Mouse (Mus musculus) stomach, postnatal 0 days (tissue): ENCODE results near the gene Syn2. TPM values are rescaled to one million over a fixed set of nuclear protein-coding genes. Genes with fewer than 3 reads are reported as not detected.

ENCODE experiments used
- ATAC-seq: fragments of 200-750 bp; cut with Nextera tagmentation; 2 replicates; pipeline ENCODE4 v1.8.0; 2017; ENCODE audit not compliant: low FRiP score, low TSS enrichment
- DNase-seq: peaks from one replicate; pipeline ENCODE4 v3.0.0-alpha.2; 2016; ENCODE audit warnings: low spot score
- H3K27ac ChIP-seq: fragments of 300-500 bp; sonication (generic); replicated peaks from 2 replicates; pipeline ENCODE4 v1.5.1; 2014; ENCODE audit warnings: mild to moderate bottlenecking, control low read depth
- H3K27me3 ChIP-seq: fragments of 300-500 bp; sonication (generic); 2 replicates; pipeline ENCODE4 v1.6.1; 2014; ENCODE audit warnings: low read length; ENCODE audit not compliant: control insufficient read depth, insufficient read depth
- H3K36me3 ChIP-seq: fragments of 300-500 bp; sonication (generic); 2 replicates; pipeline ENCODE4 v1.6.1; 2014; ENCODE audit warnings: low read length, mixed read lengths; ENCODE audit not compliant: control insufficient read depth, insufficient read depth
- H3K4me1 ChIP-seq: fragments of 300-500 bp; sonication (generic); replicated peaks from 2 replicates; pipeline ENCODE4 v1.6.1; 2014; ENCODE audit warnings: antibody characterized with exemption; ENCODE audit not compliant: control insufficient read depth, insufficient read depth
- H3K4me2 ChIP-seq: fragments of 300-500 bp; sonication (generic); replicated peaks from 2 replicates; pipeline ENCODE4 v1.6.1; 2014; ENCODE audit warnings: low read depth, mild to moderate bottlenecking, control low read depth, moderate library complexity
- H3K4me3 ChIP-seq: fragments of 300-500 bp; sonication (generic); 2 replicates; pipeline ENCODE4 v1.5.1; 2014; ENCODE audit warnings: low read depth, low read length, control low read depth
- H3K9ac ChIP-seq: fragments of 300-500 bp; sonication (generic); 2 replicates; pipeline ENCODE4 v1.6.1; 2014; ENCODE audit warnings: mild to moderate bottlenecking, low read length, control low read depth, mixed read lengths
- H3K9me3 ChIP-seq: fragments of 300-500 bp; sonication (generic); 2 replicates; pipeline ENCODE4 v1.6.1; 2016; ENCODE audit warnings: low read length; ENCODE audit not compliant: control insufficient read depth
- CTCF ChIP-seq: IDR thresholded peaks from 2 replicates; pipeline ENCODE4 v1.5.1; 2016; ENCODE audit warnings: antibody characterized with exemption, low read depth, mild to moderate bottlenecking, moderate library complexity
- EP300 ChIP-seq: optimal IDR thresholded peaks from 2 replicates; pipeline ENCODE3; 2016; ENCODE audit warnings: antibody characterized with exemption
- WGBS: fragments of 180-500 bp; shearing (Covaris S2); extraction: QIAGEN DNeasy Blood & Tissue Kit; methylation state at CpG from one replicate; pipeline ENCODE4 v1.1.7; 2014; 5-methylcytosine and 5-hydroxymethylcytosine counted together
- polyA plus RNA-seq: library from polyadenylated mRNA; unstranded; fragments of >200 nt; fragmentation: Nextera tagmentation; extraction: Ambion mirVana; gene quantifications from 2 replicates; pipeline ENCODE4 v1.2.1, GENCODE M21; 2015

Gene Syn2
- polyA plus RNA-seq, 1 experiment from 2014 or later, result 4.5 TPM

DNA sequence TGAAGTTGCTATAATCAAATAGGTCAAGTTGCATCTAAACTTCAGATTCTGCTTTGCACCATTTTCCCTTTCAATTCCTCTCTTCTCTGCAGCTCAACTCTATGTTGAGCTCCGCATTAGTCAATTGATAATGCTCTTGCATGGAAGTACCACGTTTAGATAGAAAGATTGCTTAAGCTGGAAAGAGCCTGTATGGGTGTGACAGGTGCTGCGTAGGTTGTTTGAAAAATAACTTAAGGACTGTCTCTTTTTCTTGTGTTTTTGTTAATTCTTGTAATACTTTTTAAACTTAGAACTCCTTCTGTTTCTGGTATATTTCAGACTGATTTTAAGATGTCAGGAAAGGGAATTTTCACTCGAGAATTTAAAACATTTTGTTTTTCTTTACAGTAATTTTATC, 26.5 kb downstream of the Syn2 start:
- no peak for DNase-seq
- no peak for ATAC-seq
- Histone ChIP-seq H3K4me3 (no peak overlapping the region), H3K4me1 (no peaks in the 10 kb centered on the region), H3K9me3 (no peaks in the 10 kb centered on the region), H3K27ac (no peak overlapping the region), H3K27me3 (no peaks in the 10 kb centered on the region), H3K9ac (no peak overlapping the region), H3K36me3 (no peaks in the 10 kb centered on the region), H3K4me2 (no peak overlapping the region)
- WGBS, result 50% methylated on average over 4 of the region's 4 CpGs
- TF ChIP-seq CTCF (no peak), EP300 (no peak)

DNA sequence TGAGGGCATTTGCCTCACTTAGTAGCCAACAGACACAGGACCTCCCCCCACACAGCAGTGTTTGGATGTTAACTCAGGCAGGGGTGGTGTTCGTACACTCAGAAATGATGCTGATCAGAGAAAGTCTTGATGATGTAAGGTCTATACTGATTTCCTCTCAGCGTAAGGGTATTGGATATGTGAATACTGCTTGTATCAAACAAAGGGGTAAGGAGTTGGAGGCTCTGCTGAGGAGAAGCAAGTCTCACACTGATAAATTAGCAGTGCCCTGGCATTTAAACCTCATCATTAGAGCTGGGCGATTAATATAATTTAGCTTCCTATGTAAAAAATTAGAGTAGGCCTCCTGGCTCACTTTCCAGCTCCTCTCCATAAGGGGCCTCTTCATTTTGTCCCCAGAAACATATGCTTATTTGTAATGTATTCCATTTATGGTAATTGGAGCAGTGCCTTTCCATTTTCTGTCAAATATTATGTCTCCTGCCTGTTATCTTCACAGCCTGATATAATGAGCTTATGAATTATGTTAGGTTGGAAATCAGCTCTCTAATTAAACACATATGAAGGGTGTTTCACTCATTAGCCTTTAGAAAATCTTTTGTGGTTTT, 31.3 kb downstream of the Syn2 start:
- H3K9me3 ChIP-seq, result no peaks in the 10 kb centered on the region
- H3K4me3 ChIP-seq, result no peak overlapping the region
- H3K4me2 ChIP-seq, result no peak overlapping the region
- no peaks in the 10 kb centered on the region for H3K4me1 ChIP-seq
- ATAC-seq, result no peak
- no peak overlapping the region for H3K9ac ChIP-seq
- H3K36me3 ChIP-seq, result no peaks in the 10 kb centered on the region
- no peak for TF ChIP-seq CTCF
- TF ChIP-seq EP300, result no peak
- WGBS, result 78% methylated on average over 3 of the region's 3 CpGs
- no peak overlapping the region for H3K27ac ChIP-seq
- no peaks in the 10 kb centered on the region for H3K27me3 ChIP-seq
- DNase-seq, result no peak

DNA sequence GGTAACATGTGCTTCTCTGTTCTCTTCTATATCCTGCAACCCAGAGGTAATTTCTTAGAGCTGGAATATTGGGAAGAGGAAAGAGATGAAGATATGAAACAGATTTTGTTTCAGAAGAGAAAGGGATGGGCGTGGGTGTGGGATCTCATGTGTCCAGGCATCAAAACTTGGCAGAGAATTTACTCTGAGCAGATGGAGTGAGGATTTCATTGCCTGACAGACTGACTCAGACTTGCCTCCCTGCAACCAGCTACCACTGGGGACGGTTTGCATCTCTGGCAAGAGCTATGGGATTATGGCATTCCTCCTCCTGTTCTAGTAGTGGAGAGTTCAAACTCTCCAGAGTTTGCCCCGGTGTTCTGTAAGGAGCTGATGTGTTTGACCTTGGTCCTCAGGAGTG, 34.2 kb downstream of the Syn2 start:
- no peak overlapping the region for H3K4me3 ChIP-seq
- 45% methylated on average over 3 of the region's 3 CpGs for WGBS
- no peaks in the 10 kb centered on the region for H3K4me1 ChIP-seq
- ATAC-seq, result no peak
- no peak overlapping the region for H3K9ac ChIP-seq
- H3K27me3 ChIP-seq, result no peaks in the 10 kb centered on the region
- no peak overlapping the region for H3K27ac ChIP-seq
- no peak for DNase-seq
- H3K36me3 ChIP-seq, result no peaks in the 10 kb centered on the region
- no peak overlapping the region for H3K4me2 ChIP-seq
- no peaks in the 10 kb centered on the region for H3K9me3 ChIP-seq
- no peak for TF ChIP-seq CTCF
- no peak for TF ChIP-seq EP300

DNA sequence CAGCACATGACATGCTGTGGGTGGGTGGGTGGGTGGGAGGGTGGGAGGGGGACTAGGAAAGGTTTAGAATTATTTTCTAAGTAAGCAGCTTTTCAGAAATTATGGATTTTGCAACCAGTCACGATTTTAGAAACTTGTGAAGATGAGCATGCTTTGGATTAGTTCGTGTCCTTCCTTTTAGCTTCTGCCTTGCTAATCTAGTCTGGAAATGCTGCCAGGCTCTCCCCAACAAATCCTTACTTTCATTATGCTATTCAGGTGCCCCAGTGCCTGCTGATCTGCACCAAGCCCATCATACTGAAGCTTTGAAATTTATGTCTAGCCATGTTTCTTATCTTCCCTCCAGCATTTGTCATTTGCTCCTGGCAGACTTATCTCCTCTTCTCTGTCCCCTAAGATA, 34.8 kb downstream of the Syn2 start:
- Histone ChIP-seq H3K4me3 (no peak overlapping the region), H3K36me3 (no peaks in the 10 kb centered on the region), H3K4me2 (no peak overlapping the region), H3K4me1 (no peaks in the 10 kb centered on the region), H3K27me3 (no peaks in the 10 kb centered on the region), H3K9ac (no peak overlapping the region), H3K27ac (no peak overlapping the region), H3K9me3 (no peaks in the 10 kb centered on the region)
- 71% methylated on average over 2 of the region's 2 CpGs for WGBS
- TF ChIP-seq EP300 (no peak), CTCF (no peak)
- DNase-seq (no peak), ATAC-seq (no peak)

DNA sequence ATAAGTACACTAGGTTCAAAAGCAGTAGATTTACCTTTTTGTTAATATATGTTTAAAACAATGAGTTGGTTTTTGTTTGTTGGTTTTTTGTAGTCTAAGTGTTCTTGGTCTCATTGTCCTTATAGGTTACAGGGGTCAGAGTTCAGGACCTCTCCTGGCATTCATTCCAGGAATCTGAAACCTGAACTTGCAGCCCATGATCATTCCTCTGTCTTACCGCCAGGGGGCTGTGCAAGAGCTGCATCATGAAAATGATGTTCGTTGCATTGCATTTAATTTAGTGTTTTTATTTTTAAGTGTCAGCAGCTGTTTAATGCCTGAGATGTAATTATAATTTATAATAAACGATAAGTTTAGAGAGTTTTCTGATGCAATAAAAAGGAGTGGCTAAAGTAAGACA, 40.1 kb downstream of the Syn2 start:
- Histone ChIP-seq H3K4me1 (no peaks in the 10 kb centered on the region), H3K27ac (no peak overlapping the region), H3K9me3 (no peaks in the 10 kb centered on the region), H3K4me3 (no peak overlapping the region), H3K36me3 (no peaks in the 10 kb centered on the region), H3K4me2 (no peak overlapping the region), H3K27me3 (no peaks in the 10 kb centered on the region), H3K9ac (no peak overlapping the region)
- WGBS, result 32% methylated on average over 3 of the region's 3 CpGs
- DNase-seq (peak; percentile 24), ATAC-seq (no peak)
- peak; percentile 82 for TF ChIP-seq CTCF
- no peak for TF ChIP-seq EP300

DNA sequence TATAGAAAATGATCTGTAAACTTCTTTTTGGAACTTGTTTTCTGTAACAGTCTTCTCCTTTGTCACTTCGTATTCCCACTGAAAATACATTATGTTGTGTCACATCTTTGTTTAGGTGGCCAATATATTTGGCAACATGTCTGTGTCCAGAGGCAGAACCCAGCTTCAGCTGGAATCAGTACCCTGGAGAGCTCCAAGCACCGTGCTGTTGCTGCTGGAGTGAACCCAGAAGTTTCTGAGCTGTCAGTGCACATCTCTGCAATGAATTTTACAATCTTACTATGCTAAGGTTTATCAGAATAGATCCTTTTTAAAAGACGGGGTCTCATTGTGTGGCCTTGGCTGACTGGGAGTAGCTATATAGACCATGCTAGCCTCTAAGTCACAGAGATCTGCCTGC, 44.1 kb downstream of the Syn2 start:
- Histone ChIP-seq H3K9ac (no peak overlapping the region), H3K27me3 (no peaks in the 10 kb centered on the region), H3K27ac (no peak overlapping the region), H3K9me3 (no peaks in the 10 kb centered on the region), H3K4me2 (no peak overlapping the region), H3K4me3 (no peak overlapping the region), H3K4me1 (no peaks in the 10 kb centered on the region), H3K36me3 (no peaks in the 10 kb centered on the region)
- DNase-seq (peak; percentile 58), ATAC-seq (no peak)
- TF ChIP-seq CTCF (no peak), EP300 (no peak)
- WGBS, result 14% methylated on average over 3 of the region's 3 CpGs
